Mouse (Mus musculus) midbrain, embryonic 12.5 days (tissue): ENCODE data around the gene F2rl1. TPM values are rescaled to one million over a fixed set of nuclear protein-coding genes. Genes with fewer than 3 reads are reported as not detected.
A peak's percentile ranks its signal among the peaks of the same experiment; 100 is the strongest.

Experiments
- ATAC-seq: fragments of 200-750 bp; cut with Nextera tagmentation; 2 replicates; pipeline ENCODE4 v1.8.0; 2017; ENCODE audit warnings: low read depth, moderate TSS enrichment, moderate library complexity; ENCODE audit not compliant: low FRiP score
- H3K27ac ChIP-seq: fragments of 300-500 bp; sonication (generic); replicated peaks from 2 replicates; pipeline ENCODE4 v1.5.1; 2016; ENCODE audit warnings: mild to moderate bottlenecking
- H3K27me3 ChIP-seq: fragments of 300-500 bp; sonication (generic); 2 replicates; pipeline ENCODE4 v1.6.1; 2016; ENCODE audit warnings: mild to moderate bottlenecking
- H3K36me3 ChIP-seq: fragments of 300-500 bp; sonication (generic); 2 replicates; pipeline ENCODE4 v1.6.1; 2016
- H3K4me1 ChIP-seq: fragments of 300-500 bp; sonication (generic); 2 replicates; pipeline ENCODE4 v1.6.1; 2016
- H3K4me2 ChIP-seq: fragments of 300-500 bp; sonication (generic); replicated peaks from 2 replicates; pipeline ENCODE4 v1.6.1; 2016; ENCODE audit warnings: mild to moderate bottlenecking, moderate library complexity
- H3K4me3 ChIP-seq: fragments of 300-500 bp; sonication (generic); 2 replicates; pipeline ENCODE4 v1.5.1; 2016; ENCODE audit warnings: mild to moderate bottlenecking
- H3K9ac ChIP-seq: fragments of 300-500 bp; sonication (generic); replicated peaks from 2 replicates; pipeline ENCODE4 v1.6.1; 2016; ENCODE audit warnings: mild to moderate bottlenecking, moderate library complexity
- H3K9me3 ChIP-seq: fragments of 300-500 bp; sonication (generic); 2 replicates; pipeline ENCODE4 v1.6.1; 2016; ENCODE audit warnings: mild to moderate bottlenecking
- WGBS: fragments of 180-500 bp; shearing (Covaris S2); methylation state at CpG from one replicate; pipeline ENCODE4 v1.1.7; 2016; 5-methylcytosine and 5-hydroxymethylcytosine counted together
- polyA plus RNA-seq: library from polyadenylated mRNA; unstranded; fragments of >200 nt; fragmentation: Nextera tagmentation; extraction: Ambion mirVana; gene quantifications from 2 replicates; pipeline ENCODE4 v1.2.1, GENCODE M21; 2016

The F2rl1 gene
- polyA plus RNA-seq, 1 experiment from 2014 or later: 0.17 TPM

- ATAC-seq: 0 out of 2 replicates have a peak, but pooled peaks have one; percentile 45
- Histone ChIP-seq H3K9me3 (0 out of 2 replicates have a peak, but pooled peaks cover 2% of the 10 kb centered on the region), H3K27ac (0 out of 2 replicates have a peak overlapping the region, but pooled peaks have one; percentile 22), H3K36me3 (no peaks in the 10 kb centered on the region), H3K4me1 (peaks cover 26% of the 10 kb centered on the region), H3K4me3 (no peak overlapping the region), H3K4me2 (peak overlapping the region; percentile 42), H3K9ac (no peak overlapping the region), H3K27me3 (0 out of 2 replicates have a peak, but pooled peaks cover 9% of the 10 kb centered on the region)
- WGBS: 1% methylated on average over 6 of the region's 6 CpGs
Observed at GRCm38 (mm10) chr13:95548856-95549255, 23.8 kb upstream of the F2rl1 start.

GRCm38 (mm10) chr13:95548291-95548789 lies 23.3 kb upstream of the F2rl1 start:
- no peaks in the 10 kb centered on the region for H3K36me3 ChIP-seq
- 0 out of 2 replicates have a peak, but pooled peaks cover 9% of the 10 kb centered on the region for H3K27me3 ChIP-seq
- peak overlapping the region; percentile 42 for H3K4me2 ChIP-seq
- H3K9ac ChIP-seq: no peak overlapping the region
- H3K4me1 ChIP-seq: peaks cover 26% of the 10 kb centered on the region
- 0 out of 2 replicates have a peak, but pooled peaks have one; percentile 20 for ATAC-seq
- H3K4me3 ChIP-seq: 0 out of 2 replicates have a peak overlapping the region, but pooled peaks have one; percentile 9
- H3K9me3 ChIP-seq: 0 out of 2 replicates have a peak, but pooled peaks cover 2% of the 10 kb centered on the region
- peak overlapping the region; percentile 56 for H3K27ac ChIP-seq
- 21% methylated on average over 20 of the region's 20 CpGs for WGBS

- Histone ChIP-seq H3K9ac (no peak overlapping the region), H3K4me1 (peaks cover 26% of the 10 kb centered on the region), H3K4me2 (peak overlapping the region; percentile 21; the same call in 1 of the 2 replicates), H3K27ac (peak overlapping the region; percentile 67), H3K36me3 (no peaks in the 10 kb centered on the region), H3K9me3 (0 out of 2 replicates have a peak, but pooled peaks cover 2% of the 10 kb centered on the region), H3K4me3 (no peak overlapping the region), H3K27me3 (0 out of 2 replicates have a peak, but pooled peaks cover 9% of the 10 kb centered on the region)
- peak; percentile 81 for ATAC-seq
- 17% methylated on average over 12 of the region's 12 CpGs for WGBS
Observed at GRCm38 (mm10) chr13:95547090-95547611, 22.1 kb upstream of the F2rl1 start.

- Histone ChIP-seq H3K4me1 (peaks cover 26% of the 10 kb centered on the region), H3K4me3 (no peak overlapping the region), H3K27ac (0 out of 2 replicates have a peak overlapping the region, but pooled peaks have one; percentile 5)
Observed at GRCm38 (mm10) chr13:95546251-95546650, 21.2 kb upstream of the F2rl1 start.

GRCm38 (mm10) chr13:95545729-95546186 lies 20.7 kb upstream of the F2rl1 start:
- no peaks in the 10 kb centered on the region for H3K36me3 ChIP-seq
- 0 out of 2 replicates have a peak overlapping the region, but pooled peaks have one; percentile 5 for H3K27ac ChIP-seq
- 79% methylated on average over 7 of the region's 7 CpGs for WGBS
- ATAC-seq: no peak
- H3K4me3 ChIP-seq: no peak overlapping the region
- peaks cover 26% of the 10 kb centered on the region for H3K4me1 ChIP-seq
- H3K9ac ChIP-seq: no peak overlapping the region
- 0 out of 2 replicates have a peak, but pooled peaks cover 2% of the 10 kb centered on the region for H3K9me3 ChIP-seq
- H3K4me2 ChIP-seq: no peak overlapping the region
- 0 out of 2 replicates have a peak, but pooled peaks cover 9% of the 10 kb centered on the region for H3K27me3 ChIP-seq

More at GRCm38 (mm10) chr13:95546251-95546650, 21.2 kb upstream of the F2rl1 start:
- ATAC-seq: no peak
- 0 out of 2 replicates have a peak, but pooled peaks cover 9% of the 10 kb centered on the region for H3K27me3 ChIP-seq
- 74% methylated on average over 6 of the region's 6 CpGs for WGBS
- H3K9ac ChIP-seq: no peak overlapping the region
- no peaks in the 10 kb centered on the region for H3K36me3 ChIP-seq
- H3K4me2 ChIP-seq: no peak overlapping the region
- 0 out of 2 replicates have a peak, but pooled peaks cover 2% of the 10 kb centered on the region for H3K9me3 ChIP-seq

- Histone ChIP-seq H3K4me2 (no peak overlapping the region), H3K9me3 (no peaks in the 10 kb centered on the region), H3K4me1 (peaks cover 32% of the 10 kb centered on the region), H3K9ac (no peak overlapping the region), H3K27ac (no peak overlapping the region), H3K4me3 (no peak overlapping the region), H3K36me3 (no peaks in the 10 kb centered on the region), H3K27me3 (0 out of 2 replicates have a peak, but pooled peaks cover 3% of the 10 kb centered on the region)
- 80% methylated on average over 5 of the region's 5 CpGs for WGBS
- ATAC-seq: no peak
Observed at GRCm38 (mm10) chr13:95538021-95538420, 13.0 kb upstream of the F2rl1 start.

- Histone ChIP-seq H3K4me3 (no peak overlapping the region), H3K9ac (no peak overlapping the region), H3K27ac (no peak overlapping the region), H3K4me1 (peaks cover 38% of the 10 kb centered on the region), H3K4me2 (no peak overlapping the region), H3K9me3 (no peaks in the 10 kb centered on the region), H3K36me3 (no peaks in the 10 kb centered on the region), H3K27me3 (0 out of 2 replicates have a peak, but pooled peaks cover 8% of the 10 kb centered on the region)
- WGBS: 7% methylated on average over 5 of the region's 5 CpGs
- ATAC-seq: no peak
Observed at GRCm38 (mm10) chr13:95536117-95536493, 11.1 kb upstream of the F2rl1 start.

GRCm38 (mm10) chr13:95535461-95536116 lies 10.6 kb upstream of the F2rl1 start:
- Histone ChIP-seq H3K4me2 (peak overlapping the region; percentile 25), H3K27ac (0 out of 2 replicates have a peak overlapping the region, but pooled peaks have one; percentile 4), H3K4me3 (no peak overlapping the region), H3K9me3 (no peaks in the 10 kb centered on the region), H3K27me3 (0 out of 2 replicates have a peak, but pooled peaks cover 8% of the 10 kb centered on the region), H3K36me3 (no peaks in the 10 kb centered on the region), H3K4me1 (peaks cover 38% of the 10 kb centered on the region), H3K9ac (no peak overlapping the region)
- ATAC-seq: peak; percentile 66
- 4% methylated on average over 11 of the region's 11 CpGs for WGBS

GRCm38 (mm10) chr13:95535026-95535425 lies 10.0 kb upstream of the F2rl1 start:
- H3K4me1 ChIP-seq: peaks cover 38% of the 10 kb centered on the region
- H3K36me3 ChIP-seq: no peaks in the 10 kb centered on the region
- 0 out of 2 replicates have a peak, but pooled peaks cover 8% of the 10 kb centered on the region for H3K27me3 ChIP-seq
- no peak overlapping the region for H3K4me3 ChIP-seq
- no peaks in the 10 kb centered on the region for H3K9me3 ChIP-seq
- ATAC-seq: peak; percentile 3; the same call in 1 of the 2 replicates
- no peak overlapping the region for H3K9ac ChIP-seq
- peak overlapping the region; percentile 5 for H3K27ac ChIP-seq
- H3K4me2 ChIP-seq: peak overlapping the region; percentile 38
- 5% methylated on average over 6 of the region's 6 CpGs for WGBS

- peak overlapping the region; percentile 38 for H3K4me2 ChIP-seq
- peaks cover 8% of the 10 kb centered on the region; the same call in 1 of the 2 replicates for H3K27me3 ChIP-seq
- peaks cover 38% of the 10 kb centered on the region for H3K4me1 ChIP-seq
- H3K36me3 ChIP-seq: no peaks in the 10 kb centered on the region
- 0 out of 2 replicates have a peak overlapping the region, but pooled peaks have one; percentile 15 for H3K9ac ChIP-seq
- WGBS: under 1% methylated on average over 5 of the region's 5 CpGs
- peak; percentile 74 for ATAC-seq
- H3K4me3 ChIP-seq: no peak overlapping the region
- H3K27ac ChIP-seq: peak overlapping the region; percentile 69
- H3K9me3 ChIP-seq: no peaks in the 10 kb centered on the region
Observed at GRCm38 (mm10) chr13:95534131-95534561, 9.1 kb upstream of the F2rl1 start.

- Histone ChIP-seq H3K27me3 (peaks cover 8% of the 10 kb centered on the region; the same call in 1 of the 2 replicates), H3K4me2 (no peak overlapping the region; the same call in 1 of the 2 replicates), H3K4me3 (no peak overlapping the region), H3K9me3 (no peaks in the 10 kb centered on the region), H3K4me1 (peaks cover 38% of the 10 kb centered on the region), H3K9ac (no peak overlapping the region), H3K36me3 (no peaks in the 10 kb centered on the region), H3K27ac (peak overlapping the region; percentile 69; the same call in 1 of the 2 replicates)
- ATAC-seq: peak; percentile 60
- 18% methylated on average over 8 of the region's 8 CpGs for WGBS
Observed at GRCm38 (mm10) chr13:95533640-95534039, 8.6 kb upstream of the F2rl1 start.
